Mouse (Mus musculus) hindbrain, embryonic 16.5 days (tissue): ENCODE data around the gene Daglb. TPM values are rescaled to one million over a fixed set of nuclear protein-coding genes. Genes with fewer than 3 reads are reported as not detected.

Experiments
- ATAC-seq: fragments of 200-750 bp; cut with Nextera tagmentation; 2 replicates; pipeline ENCODE4 v1.8.0; 2017; ENCODE audit warnings: moderate TSS enrichment, moderate library complexity
- H3K27ac ChIP-seq: fragments of 300-500 bp; sonication (generic); 2 replicates; pipeline ENCODE4 v1.5.1; 2014; ENCODE audit warnings: low read depth, mild to moderate bottlenecking, control low read depth, low read length, moderate library complexity
- H3K27me3 ChIP-seq: fragments of 300-500 bp; sonication (generic); replicated peaks from 2 replicates; pipeline ENCODE4 v1.6.1; 2014; ENCODE audit warnings: low read length; ENCODE audit not compliant: control insufficient read depth, insufficient read depth
- H3K36me3 ChIP-seq: fragments of 300-500 bp; sonication (generic); 2 replicates; pipeline ENCODE4 v1.6.1; 2014; ENCODE audit warnings: mild to moderate bottlenecking, low read length, moderate library complexity, mixed read lengths; ENCODE audit not compliant: control insufficient read depth, insufficient read depth
- H3K4me1 ChIP-seq: fragments of 300-500 bp; sonication (generic); 2 replicates; pipeline ENCODE4 v1.6.1; 2014; ENCODE audit warnings: low read depth, low read length; ENCODE audit not compliant: control insufficient read depth, insufficient read depth
- H3K4me2 ChIP-seq: fragments of 300-500 bp; sonication (generic); 2 replicates; pipeline ENCODE4 v1.6.1; 2014; ENCODE audit warnings: mild to moderate bottlenecking, low read length, control low read depth, moderate library complexity
- H3K4me3 ChIP-seq: fragments of 300-500 bp; sonication (generic); 2 replicates; pipeline ENCODE4 v1.5.1; 2014; ENCODE audit warnings: mild to moderate bottlenecking, low read length, control low read depth, moderate library complexity
- H3K9ac ChIP-seq: fragments of 300-500 bp; sonication (generic); 2 replicates; pipeline ENCODE4 v1.6.1; 2014; ENCODE audit warnings: low read depth, mild to moderate bottlenecking, control low read depth, low read length, moderate library complexity
- H3K9me3 ChIP-seq: fragments of 300-500 bp; sonication (generic); 2 replicates; pipeline ENCODE4 v1.6.1; 2014; ENCODE audit warnings: mild to moderate bottlenecking, low read length, moderate library complexity; ENCODE audit not compliant: control insufficient read depth
- WGBS: fragments of 180-500 bp; shearing (Covaris S2); extraction: QIAGEN DNeasy Blood & Tissue Kit; methylation state at CpG from one replicate; pipeline ENCODE4 v1.1.7; 2014; 5-methylcytosine and 5-hydroxymethylcytosine counted together
- polyA plus RNA-seq: library from polyadenylated mRNA; unstranded; fragments of >200 nt; fragmentation: Nextera tagmentation; extraction: Ambion mirVana; gene quantifications from 2 replicates; pipeline ENCODE4 v1.2.1, GENCODE M21; 2015

Gene Daglb
- polyA plus RNA-seq, 1 experiment from 2014 or later: 21.8 TPM

GRCm38 (mm10) chr5:143505545-143505944 is 41.2 kb downstream of the Daglb start:
- peaks cover 13% of the 10 kb centered on the region for H3K36me3 ChIP-seq
- no peaks in the 10 kb centered on the region for H3K27me3 ChIP-seq
- H3K9ac ChIP-seq: no peak overlapping the region
- ATAC-seq: no peak
- H3K4me1 ChIP-seq: peaks cover 5% of the 10 kb centered on the region
- H3K9me3 ChIP-seq: no peaks in the 10 kb centered on the region
- no peak overlapping the region for H3K4me2 ChIP-seq
- no peak overlapping the region for H3K27ac ChIP-seq
- 86% methylated on average over 7 of the region's 7 CpGs for WGBS
- H3K4me3 ChIP-seq: no peak overlapping the region

GRCm38 (mm10) chr5:143509294-143509693 is 44.9 kb downstream of the Daglb start:
- Histone ChIP-seq H3K4me3 (no peak overlapping the region), H3K36me3 (peaks cover 21% of the 10 kb centered on the region), H3K27ac (no peak overlapping the region), H3K4me1 (peaks cover 5% of the 10 kb centered on the region), H3K27me3 (no peaks in the 10 kb centered on the region), H3K9me3 (no peaks in the 10 kb centered on the region), H3K4me2 (no peak overlapping the region), H3K9ac (no peak overlapping the region)
- no peak for ATAC-seq
- WGBS: 86% methylated on average over 9 of the region's 9 CpGs

GRCm38 (mm10) chr5:143509737-143510136 is 45.4 kb downstream of the Daglb start:
- Histone ChIP-seq H3K4me3 (no peak overlapping the region), H3K36me3 (peaks cover 18% of the 10 kb centered on the region), H3K4me1 (peaks cover 5% of the 10 kb centered on the region), H3K27me3 (no peaks in the 10 kb centered on the region), H3K9me3 (no peaks in the 10 kb centered on the region), H3K27ac (no peak overlapping the region), H3K4me2 (no peak overlapping the region), H3K9ac (no peak overlapping the region)
- no peak for ATAC-seq
- 75% methylated on average over 11 of the region's 11 CpGs for WGBS

GRCm38 (mm10) chr5:143511577-143511976 is 47.2 kb downstream of the Daglb start:
- ATAC-seq: no peak
- H3K27ac ChIP-seq: no peak overlapping the region
- WGBS: 89% methylated on average over 4 of the region's 4 CpGs
- no peak overlapping the region for H3K4me2 ChIP-seq
- no peaks in the 10 kb centered on the region for H3K9me3 ChIP-seq
- no peak overlapping the region for H3K9ac ChIP-seq
- H3K36me3 ChIP-seq: peaks cover 16% of the 10 kb centered on the region
- no peaks in the 10 kb centered on the region for H3K27me3 ChIP-seq
- H3K4me1 ChIP-seq: peaks cover 5% of the 10 kb centered on the region
- H3K4me3 ChIP-seq: no peak overlapping the region

GRCm38 (mm10) chr5:143512305-143512704 is 47.9 kb downstream of the Daglb start:
- Histone ChIP-seq H3K27me3 (no peaks in the 10 kb centered on the region), H3K4me2 (no peak overlapping the region), H3K9me3 (no peaks in the 10 kb centered on the region), H3K9ac (no peak overlapping the region), H3K36me3 (peaks cover 18% of the 10 kb centered on the region), H3K4me1 (peaks cover 5% of the 10 kb centered on the region), H3K4me3 (no peak overlapping the region), H3K27ac (no peak overlapping the region)
- 89% methylated on average over 4 of the region's 4 CpGs for WGBS
- ATAC-seq: no peak

GRCm38 (mm10) chr5:143514878-143515277 is 50.5 kb downstream of the Daglb start:
- no peak overlapping the region for H3K9ac ChIP-seq
- H3K27ac ChIP-seq: no peak overlapping the region
- H3K27me3 ChIP-seq: no peaks in the 10 kb centered on the region
- ATAC-seq: no peak
- no peak overlapping the region for H3K4me2 ChIP-seq
- peaks cover 15% of the 10 kb centered on the region for H3K36me3 ChIP-seq
- H3K4me3 ChIP-seq: no peak overlapping the region
- H3K9me3 ChIP-seq: no peaks in the 10 kb centered on the region
- no peaks in the 10 kb centered on the region for H3K4me1 ChIP-seq
- 89% methylated on average over 5 of the region's 5 CpGs for WGBS

GRCm38 (mm10) chr5:143517005-143517404 is 52.6 kb downstream of the Daglb start:
- 89% methylated on average over 11 of the region's 11 CpGs for WGBS
- Histone ChIP-seq H3K27me3 (no peaks in the 10 kb centered on the region), H3K4me3 (no peak overlapping the region), H3K9ac (no peak overlapping the region), H3K4me2 (no peak overlapping the region), H3K27ac (no peak overlapping the region), H3K36me3 (peaks cover 15% of the 10 kb centered on the region), H3K4me1 (no peaks in the 10 kb centered on the region), H3K9me3 (no peaks in the 10 kb centered on the region)
- no peak for ATAC-seq

GRCm38 (mm10) chr5:143517436-143517835 is 53.1 kb downstream of the Daglb start:
- Histone ChIP-seq H3K27me3 (no peaks in the 10 kb centered on the region), H3K4me2 (no peak overlapping the region), H3K4me3 (no peak overlapping the region), H3K27ac (no peak overlapping the region), H3K4me1 (no peaks in the 10 kb centered on the region), H3K9ac (no peak overlapping the region), H3K36me3 (peaks cover 15% of the 10 kb centered on the region), H3K9me3 (no peaks in the 10 kb centered on the region)
- 81% methylated on average over 6 of the region's 6 CpGs for WGBS
- no peak for ATAC-seq

GRCm38 (mm10) chr5:143518045-143518591 is 53.7 kb downstream of the Daglb start:
- Histone ChIP-seq H3K27ac (no peak overlapping the region), H3K4me3 (no peak overlapping the region)
- WGBS: 84% methylated on average over 6 of the region's 6 CpGs

GRCm38 (mm10) chr5:143520415-143520814 is 56.0 kb downstream of the Daglb start:
- Histone ChIP-seq H3K27me3 (no peaks in the 10 kb centered on the region), H3K9ac (no peak overlapping the region), H3K9me3 (no peaks in the 10 kb centered on the region), H3K27ac (no peak overlapping the region), H3K4me3 (no peak overlapping the region), H3K4me1 (peaks cover 6% of the 10 kb centered on the region), H3K36me3 (peaks cover 5% of the 10 kb centered on the region; the same call in 1 of the 2 replicates), H3K4me2 (no peak overlapping the region)
- ATAC-seq: no peak
- WGBS: 89% methylated on average over 2 of the region's 2 CpGs

More at GRCm38 (mm10) chr5:143518045-143518591, 53.7 kb downstream of the Daglb start:
- ATAC-seq: no peak
- Histone ChIP-seq H3K9ac (no peak overlapping the region), H3K36me3 (peaks cover 15% of the 10 kb centered on the region), H3K27me3 (no peaks in the 10 kb centered on the region), H3K9me3 (no peaks in the 10 kb centered on the region), H3K4me2 (no peak overlapping the region), H3K4me1 (no peaks in the 10 kb centered on the region)
